Mouse (Mus musculus) brain, embryonic 14.5 days (tissue): ENCODE measurements around the gene Samd8. TPM values are rescaled to one million over a fixed set of nuclear protein-coding genes. Genes with fewer than 3 reads are reported as not detected.
A peak's percentile ranks its signal among the peaks of the same experiment; 100 is the strongest.

Experiments used
- DNase-seq: peaks from one replicate; pipeline ENCODE4 v3.0.0-alpha.2; 2011; ENCODE audit warnings: low read depth
- CTCF ChIP-seq: fragments of 200-500 bp; IDR thresholded peaks from 2 replicates; pipeline ENCODE4 v1.5.1; 2012; ENCODE audit warnings: inconsistent platforms, mild to moderate bottlenecking, moderate library complexity, borderline replicate concordance; ENCODE audit not compliant: insufficient read depth, insufficient read length; ENCODE audit errors: extremely low read depth
- POLR2A ChIP-seq: fragments of 200-500 bp; IDR thresholded peaks from 2 replicates; pipeline ENCODE4 v1.6.1; 2012; ENCODE audit warnings: mild to moderate bottlenecking, inconsistent platforms, borderline replicate concordance; ENCODE audit not compliant: poor library complexity, insufficient read depth, insufficient read length, severe bottlenecking; ENCODE audit errors: extremely low read depth
- polyA plus RNA-seq: library from polyadenylated mRNA; depleted of rRNA; stranded (reverse); fragments of >200 nt; gene quantifications from 2 replicates; pipeline ENCODE4 v1.2.3, GENCODE M21; 2012; rRNA removed

Gene Samd8
- polyA plus RNA-seq, result 22.6 and 30.1 TPM in 2 replicates

DNA sequence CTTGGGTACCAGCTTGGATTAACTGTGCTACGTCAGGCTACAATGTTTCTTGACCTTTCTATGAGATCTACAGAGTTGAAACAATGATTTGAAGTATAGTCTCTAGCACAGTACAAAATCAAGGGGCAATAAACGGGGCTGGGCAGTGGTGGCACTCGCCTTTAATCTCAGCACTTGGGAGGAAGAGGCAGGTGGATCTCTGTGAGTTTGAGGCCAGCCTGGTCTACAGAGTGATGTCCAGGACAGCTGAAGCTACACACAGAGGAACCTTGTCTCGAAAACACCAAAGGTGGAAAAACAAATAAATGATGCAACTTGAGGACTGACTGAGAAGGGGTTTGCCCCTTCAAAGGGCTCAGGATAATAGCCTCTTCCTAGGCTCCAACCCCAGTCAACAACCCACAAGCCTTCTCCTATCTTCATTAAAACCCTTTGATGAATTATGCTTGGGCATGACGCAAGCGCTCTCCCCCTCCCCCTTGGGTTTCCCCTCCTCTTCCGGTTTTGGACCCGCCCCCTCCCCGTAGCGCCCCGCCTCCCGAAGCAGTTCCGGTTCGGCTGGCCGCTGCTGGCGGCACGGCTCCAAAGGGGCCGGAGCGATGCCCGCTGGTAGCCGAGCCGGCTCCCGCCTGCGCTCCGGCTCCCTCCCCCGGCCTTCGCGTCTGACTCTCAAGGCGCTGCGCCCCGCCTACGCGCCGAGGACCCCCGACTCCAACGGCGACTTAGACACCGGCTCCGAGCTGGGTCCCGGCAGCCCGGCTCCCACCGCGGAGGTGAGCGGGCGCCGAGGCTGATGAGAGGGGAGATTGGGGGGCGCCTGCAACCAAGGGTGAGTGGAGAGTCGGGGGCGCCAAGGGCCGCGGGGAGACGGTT, at the start of gene Samd8:
Gene Samd8 (plus strand): TSS at position 524 of the 873 bp plus-strand sequence.
- peak; percentile 96 for DNase-seq
- TF ChIP-seq CTCF (no peak), POLR2A (peak; percentile 97)

DNA sequence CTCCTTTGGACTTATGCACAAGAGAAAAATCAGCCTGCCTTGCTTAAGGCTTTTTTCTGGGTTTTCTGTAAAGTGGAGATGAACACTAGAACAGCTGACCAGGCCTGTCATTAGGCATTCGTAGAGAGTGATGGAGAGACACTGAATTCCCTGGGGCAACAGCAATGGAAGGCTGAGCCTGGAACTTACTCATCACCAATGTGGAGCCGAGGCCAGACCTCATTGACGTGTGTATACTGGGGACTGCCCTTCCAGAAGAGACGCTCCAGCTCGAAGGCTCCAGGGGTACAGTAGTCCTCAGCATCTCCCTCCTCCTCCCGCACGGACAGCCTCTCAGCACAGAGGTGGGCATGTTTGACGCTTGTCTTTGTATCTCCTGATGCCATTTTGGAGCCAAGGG, 47.6 kb upstream of the Samd8 start:
- TF ChIP-seq CTCF, result no peak
- no peak for TF ChIP-seq POLR2A
- DNase-seq, result no peak

DNA sequence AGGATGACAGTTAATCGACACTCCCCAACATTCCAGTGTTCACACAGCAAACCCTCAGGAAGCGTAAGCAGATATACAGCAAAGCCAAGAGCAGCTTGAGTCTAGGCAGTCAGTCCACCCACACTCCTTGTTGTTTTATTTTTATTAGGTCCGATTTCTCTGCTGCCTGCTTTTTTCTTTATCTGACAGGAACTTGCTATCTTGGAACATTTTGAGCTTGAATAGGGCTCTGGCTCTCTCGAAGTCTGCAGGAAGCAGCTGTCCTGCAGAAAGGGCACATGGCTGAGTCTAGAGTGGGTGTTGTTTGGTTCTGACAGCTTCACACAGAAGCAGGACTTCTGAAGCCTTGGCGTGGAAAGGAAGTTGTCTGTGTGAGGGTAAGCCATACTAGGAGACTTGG, 47.1 kb upstream of the Samd8 start:
- no peak for TF ChIP-seq POLR2A
- TF ChIP-seq CTCF, result no peak
- DNase-seq, result no peak

DNA sequence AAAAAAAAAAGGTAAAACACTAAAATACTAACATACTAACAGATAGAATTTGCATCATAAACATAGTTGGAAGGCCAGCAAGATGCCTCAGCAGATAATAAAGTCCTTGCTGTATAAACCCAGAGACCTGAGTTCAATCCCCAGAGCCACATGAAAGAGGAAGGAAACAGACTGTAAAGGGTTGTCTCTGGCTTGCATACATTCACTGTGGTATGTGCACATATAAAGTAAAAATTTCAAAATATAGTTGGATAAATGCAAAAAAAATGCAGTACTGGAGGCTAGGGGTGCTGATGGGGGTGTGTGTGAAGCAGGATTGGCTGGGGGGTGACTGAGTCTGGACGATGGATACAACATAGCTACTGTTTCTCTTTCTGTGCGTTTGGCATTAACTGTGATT, 44.9 kb upstream of the Samd8 start:
- DNase-seq, result no peak
- TF ChIP-seq CTCF, result no peak

DNA sequence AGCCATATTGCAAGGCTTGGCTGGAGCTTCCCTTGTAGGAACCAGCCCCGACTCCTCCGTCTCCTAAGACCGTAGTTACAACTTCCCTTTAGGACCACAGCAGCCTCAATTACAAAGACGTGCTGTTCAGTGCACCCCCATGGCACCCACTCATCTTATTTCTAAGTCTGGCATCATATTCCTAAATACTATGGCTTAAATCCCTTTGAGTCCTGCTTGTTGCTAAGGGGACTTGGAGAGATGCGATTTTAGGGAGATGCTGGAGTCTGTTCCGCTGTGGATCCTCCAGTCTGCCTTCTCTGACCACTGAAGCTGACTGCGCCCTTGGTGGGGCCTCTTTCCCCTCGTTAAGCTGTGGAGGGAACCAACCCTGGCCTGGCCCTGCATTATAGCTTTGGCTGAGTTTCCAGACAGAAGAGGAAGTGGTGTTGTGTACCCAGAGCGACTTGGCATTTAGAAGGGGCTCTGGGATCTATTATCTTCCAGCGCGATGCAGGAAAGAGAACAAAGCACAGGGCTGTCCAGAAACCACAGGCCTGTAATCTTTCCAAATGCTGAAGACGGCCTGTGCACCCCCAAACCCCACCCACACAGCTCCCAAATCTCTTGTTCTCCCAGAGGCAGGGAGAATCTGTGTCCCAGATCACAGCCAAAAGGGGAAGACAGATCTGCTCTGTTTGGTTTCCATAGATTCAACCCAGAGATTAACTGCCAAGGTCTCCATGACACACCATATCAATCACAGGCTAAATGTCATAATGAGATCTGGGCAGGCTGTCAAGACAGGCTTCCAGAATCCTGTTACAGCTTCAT, 43.4 kb upstream of the Samd8 start:
- peak; percentile 86 for DNase-seq
- TF ChIP-seq POLR2A, result no peak
- TF ChIP-seq CTCF, result no peak

DNA sequence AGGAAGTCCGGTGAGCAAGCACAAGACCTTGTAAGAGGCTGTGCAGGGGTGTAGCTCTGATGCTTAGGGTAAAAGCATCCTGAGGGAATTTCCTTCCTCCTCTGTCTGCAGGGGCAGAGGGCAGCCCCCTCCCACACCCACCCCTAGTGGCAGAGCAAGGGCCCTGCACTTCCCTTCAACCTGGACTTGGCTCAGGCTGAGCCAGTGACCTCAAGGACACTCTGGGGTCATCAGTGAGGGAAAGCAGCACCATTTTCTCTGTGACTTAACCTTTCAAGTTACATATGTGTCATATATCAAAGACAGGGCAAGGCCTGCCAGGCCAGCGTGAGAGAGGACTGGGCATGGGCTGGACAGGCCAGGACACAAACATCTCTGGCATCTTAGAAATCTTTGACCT, 40.8 kb upstream of the Samd8 start:
- DNase-seq, result no peak
- TF ChIP-seq POLR2A (no peak), CTCF (no peak)

DNA sequence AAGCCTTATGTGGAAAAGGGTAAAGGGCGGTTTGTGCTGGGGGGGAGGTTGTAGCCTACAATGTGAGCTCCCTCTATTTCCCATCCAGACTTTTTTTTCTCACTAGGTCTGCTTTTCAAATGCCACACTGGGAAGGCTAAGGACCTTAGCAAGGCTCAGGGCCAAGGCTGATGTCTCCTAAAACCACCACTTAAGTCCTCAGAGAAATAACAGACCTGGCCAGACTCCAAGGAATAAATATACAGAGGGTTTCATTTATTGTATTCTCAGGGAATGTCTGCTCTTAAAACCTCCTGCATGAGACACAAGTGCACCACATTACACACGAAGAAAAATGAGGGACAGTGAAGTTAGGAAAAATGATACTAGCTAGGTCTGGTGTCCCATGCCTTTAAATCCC, 39.1 kb upstream of the Samd8 start:
- TF ChIP-seq POLR2A, result no peak
- TF ChIP-seq CTCF, result no peak
- DNase-seq, result no peak

DNA sequence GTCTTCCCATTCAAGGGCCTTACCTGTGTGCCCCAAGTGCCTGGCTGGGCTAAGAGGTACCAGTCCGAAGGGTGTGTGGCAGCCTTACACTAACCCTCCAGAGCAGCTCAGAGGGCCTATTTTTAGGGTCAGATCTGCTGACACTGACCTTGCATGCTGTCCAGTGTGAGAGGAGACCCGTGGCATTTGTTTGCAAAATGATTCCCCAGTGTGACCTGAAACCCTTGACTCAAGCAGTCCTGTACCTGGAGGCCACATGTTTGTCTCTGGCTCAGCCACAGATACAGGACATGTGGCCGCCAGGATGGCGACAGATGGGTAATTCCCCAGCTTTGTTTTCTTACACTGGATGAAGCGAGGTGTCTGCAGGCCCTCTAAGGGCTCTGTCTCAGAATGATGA, 35.8 kb upstream of the Samd8 start, which contains the start of gene Dupd1:
Gene Dupd1 (minus strand): TSS at position 91 of the 400 bp plus-strand sequence.
- DNase-seq, result no peak
- no peak for TF ChIP-seq CTCF
- TF ChIP-seq POLR2A, result no peak

DNA sequence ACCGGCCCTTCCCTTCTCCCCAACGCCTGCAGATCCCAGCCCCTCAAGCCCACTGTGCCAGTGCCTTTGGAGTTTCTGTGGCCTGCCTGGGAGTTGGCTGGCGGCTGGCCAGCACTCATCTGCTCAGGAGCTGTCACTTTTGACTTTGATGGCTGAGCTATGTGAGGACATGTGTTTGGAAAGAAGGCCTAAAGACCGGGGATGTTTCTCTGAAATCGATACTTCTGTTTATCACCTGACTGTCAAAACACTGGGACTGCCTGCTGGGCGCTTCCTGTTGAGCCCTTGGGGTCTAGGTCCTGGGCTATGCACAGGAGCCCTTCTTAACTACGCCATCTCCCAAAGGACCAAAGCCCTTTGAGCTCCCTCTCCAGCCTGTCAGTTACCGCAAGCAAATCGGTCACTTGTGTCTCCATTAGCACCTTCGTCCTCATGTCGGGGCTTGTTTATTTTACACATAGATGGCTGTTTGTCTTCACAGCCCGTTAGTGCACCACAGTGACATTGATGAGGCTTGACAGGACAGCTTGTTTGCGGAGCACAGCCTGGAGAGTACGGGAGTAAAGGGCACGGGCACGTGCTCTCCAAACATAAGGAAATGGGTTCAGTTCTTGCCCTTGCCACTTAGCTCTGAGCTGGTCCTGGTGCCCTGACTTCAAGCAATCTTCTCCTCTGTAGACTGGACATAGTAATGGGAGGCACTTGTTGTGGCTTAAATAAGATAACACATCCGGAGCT, 30.5 kb upstream of the Samd8 start:
- DNase-seq, result peak; percentile 81

DNA sequence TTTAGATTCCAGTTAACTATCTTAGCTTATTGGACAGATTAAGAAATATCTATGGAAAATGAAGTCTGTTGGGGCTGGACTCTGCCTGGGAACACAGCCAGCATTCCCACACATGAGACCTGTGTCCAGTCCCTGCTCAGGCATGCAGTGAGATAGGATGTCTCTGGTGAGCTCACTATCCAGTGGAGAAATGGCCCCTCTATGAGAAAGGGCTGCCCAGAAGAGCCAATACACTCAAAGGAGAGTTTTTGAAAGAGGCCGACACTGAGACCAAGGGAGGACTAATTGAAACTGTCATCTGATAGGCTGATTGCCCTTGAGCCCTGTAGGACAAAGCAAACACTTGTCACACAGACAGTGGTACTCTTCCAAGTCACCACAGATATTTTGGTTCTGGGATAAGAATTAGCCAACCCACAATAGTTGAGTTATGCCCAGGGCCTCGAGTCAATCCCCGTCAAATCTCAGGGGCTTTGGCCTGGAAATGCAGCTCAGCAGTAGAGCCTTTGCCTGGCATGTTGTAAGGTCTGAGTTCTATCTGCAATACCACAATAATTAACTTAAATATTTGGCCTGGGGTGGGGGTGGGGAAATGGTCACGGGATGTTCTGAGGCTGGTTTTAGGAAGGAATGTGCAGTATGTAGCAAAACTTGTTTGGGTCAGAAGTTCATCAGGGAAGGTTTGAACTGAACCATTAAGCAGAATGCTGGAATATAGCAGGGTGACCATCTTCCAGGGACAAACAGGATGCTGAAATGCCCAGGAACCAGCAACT, 29.7 kb upstream of the Samd8 start:
- no peak for DNase-seq
- no peak for TF ChIP-seq POLR2A
- no peak for TF ChIP-seq CTCF

More for the DNA sequence above, 30.5 kb upstream of the Samd8 start:
- TF ChIP-seq POLR2A (no peak), CTCF (no peak)
